Mouse (Mus musculus): ENCODE measurements around the gene D430019H16Rik.

The D430019H16Rik gene

DNA sequence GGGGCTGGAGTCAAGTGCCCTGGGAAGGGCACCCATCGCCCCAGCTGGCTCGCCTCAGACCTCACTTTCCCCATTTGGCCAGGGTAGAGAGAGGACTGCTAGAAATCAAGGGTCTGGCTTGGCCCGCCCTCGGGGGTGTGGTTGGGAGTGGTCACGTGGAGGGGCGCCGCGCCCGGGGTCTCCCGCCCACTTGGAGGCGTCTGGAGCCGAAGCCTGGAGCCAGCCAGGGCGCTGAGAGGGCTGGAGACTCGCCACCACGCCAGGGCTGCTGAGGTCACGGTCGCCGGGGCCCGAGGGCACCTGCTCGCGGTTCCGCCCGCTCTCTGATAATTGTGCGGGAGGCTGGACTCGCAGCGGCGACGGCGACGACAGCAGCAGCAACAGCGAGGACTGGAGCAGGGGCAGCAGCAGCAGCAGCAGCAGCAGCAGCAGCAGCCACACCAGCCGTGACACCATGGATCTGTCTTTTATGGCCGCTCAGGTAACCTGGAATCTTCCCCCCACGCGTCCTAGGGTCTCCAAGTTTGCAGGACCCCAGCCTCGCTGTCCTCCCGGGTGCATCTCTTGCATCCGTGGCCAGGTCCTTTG lies at the start of gene D430019H16Rik:
Gene D430019H16Rik, plus strand, starts transcription at position 187 of the 588 bp plus-strand sequence.
- H3K27me3 ChIP-seq (ENCODE audit: insufficient read depth, low read length), result peaks cover 56% of the 10 kb centered on the region
- TF ChIP-seq CTCF (conservative IDR thresholded peaks at IDR 0.05; ENCODE audit: low read length) (no peak), NANOG (IDR thresholded peaks at IDR 0.05; ENCODE audit: borderline replicate concordance, low read length) (no peak), POU5F1 (IDR thresholded peaks at IDR 0.05; ENCODE audit: borderline replicate concordance, low read length) (no peak)
- no peaks in the 10 kb centered on the region for H3K9me3 ChIP-seq (ENCODE audit: low read length)
- H3K36me3 ChIP-seq (ENCODE audit: insufficient read depth, low read length), result no peaks in the 10 kb centered on the region
- peaks cover 31% of the 10 kb centered on the region for H3K4me1 ChIP-seq (replicated peaks; ENCODE audit: low read depth, low read length)
- peak within 1 kb of the TSS; percentile 79 for H3K4me3 ChIP-seq (replicated peaks; ENCODE audit: low read length)

DNA sequence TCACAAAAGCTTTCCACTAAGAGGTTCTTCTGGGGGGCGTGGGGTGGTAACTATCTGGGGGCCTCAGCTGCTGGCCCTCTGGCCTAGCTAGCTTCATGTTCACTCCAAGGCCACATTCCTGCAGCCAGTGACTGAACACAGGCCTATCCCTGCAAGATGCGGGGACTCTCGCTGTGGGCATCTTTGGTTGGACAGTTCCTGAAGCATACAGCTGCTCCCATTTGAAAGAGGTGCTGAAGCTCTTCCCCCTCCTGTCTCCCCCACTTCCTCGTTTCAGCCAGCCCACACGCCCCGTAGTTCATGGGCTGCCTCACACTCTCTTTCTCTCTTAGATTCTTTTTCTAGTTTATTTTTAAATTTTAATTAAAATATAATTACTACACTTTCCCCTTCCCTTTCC lies 47.6 kb upstream of the D430019H16Rik start:
- TF ChIP-seq NANOG (IDR thresholded peaks at IDR 0.05; ENCODE audit: borderline replicate concordance, low read length) (no peak), POU5F1 (IDR thresholded peaks at IDR 0.05; ENCODE audit: borderline replicate concordance, low read length) (no peak), CTCF (conservative IDR thresholded peaks at IDR 0.05; ENCODE audit: low read length) (no peak)

DNA sequence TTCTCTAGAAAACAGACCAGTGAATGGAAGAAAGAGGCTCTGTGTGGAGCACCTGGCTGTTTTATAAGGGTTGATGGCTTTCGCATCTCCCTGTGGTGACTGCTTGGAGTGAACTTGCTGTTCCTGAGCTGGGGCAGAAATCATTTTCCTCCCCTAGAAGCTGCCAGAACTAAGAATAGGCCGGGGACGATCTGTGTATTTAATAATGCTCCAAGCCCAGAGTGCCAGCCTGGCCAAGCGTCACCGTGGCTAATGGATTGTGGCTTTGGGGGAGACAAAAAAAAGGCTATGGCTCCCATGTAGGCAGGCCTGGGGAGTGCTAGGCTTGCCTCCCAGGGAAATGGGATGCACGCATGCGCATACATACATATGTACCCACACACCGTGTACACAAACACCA lies 39.7 kb upstream of the D430019H16Rik start:
- no peaks in the 10 kb centered on the region for H3K27me3 ChIP-seq (ENCODE audit: insufficient read depth, low read length)
- H3K9me3 ChIP-seq (ENCODE audit: low read length), result no peaks in the 10 kb centered on the region
- H3K4me3 ChIP-seq (replicated peaks; ENCODE audit: low read length), result no peak overlapping the region
- H3K4me1 ChIP-seq (replicated peaks; ENCODE audit: low read depth, low read length), result peaks cover 10% of the 10 kb centered on the region; the same call in 1 of the 2 replicates
- TF ChIP-seq CTCF (conservative IDR thresholded peaks at IDR 0.05; ENCODE audit: low read length) (no peak), POU5F1 (IDR thresholded peaks at IDR 0.05; ENCODE audit: borderline replicate concordance, low read length) (no peak), NANOG (IDR thresholded peaks at IDR 0.05; ENCODE audit: borderline replicate concordance, low read length) (no peak)
- no peaks in the 10 kb centered on the region for H3K36me3 ChIP-seq (ENCODE audit: insufficient read depth, low read length)

More for the DNA sequence above, 47.6 kb upstream of the D430019H16Rik start:
- Histone ChIP-seq H3K36me3 (ENCODE audit: insufficient read depth, low read length) (no peaks in the 10 kb centered on the region), H3K27me3 (ENCODE audit: insufficient read depth, low read length) (no peaks in the 10 kb centered on the region), H3K4me3 (replicated peaks; ENCODE audit: low read length) (no peak overlapping the region), H3K4me1 (replicated peaks; ENCODE audit: low read depth, low read length) (no peaks in the 10 kb centered on the region), H3K9me3 (ENCODE audit: low read length) (peaks cover 7% of the 10 kb centered on the region; the same call in 1 of the 2 replicates)

DNA sequence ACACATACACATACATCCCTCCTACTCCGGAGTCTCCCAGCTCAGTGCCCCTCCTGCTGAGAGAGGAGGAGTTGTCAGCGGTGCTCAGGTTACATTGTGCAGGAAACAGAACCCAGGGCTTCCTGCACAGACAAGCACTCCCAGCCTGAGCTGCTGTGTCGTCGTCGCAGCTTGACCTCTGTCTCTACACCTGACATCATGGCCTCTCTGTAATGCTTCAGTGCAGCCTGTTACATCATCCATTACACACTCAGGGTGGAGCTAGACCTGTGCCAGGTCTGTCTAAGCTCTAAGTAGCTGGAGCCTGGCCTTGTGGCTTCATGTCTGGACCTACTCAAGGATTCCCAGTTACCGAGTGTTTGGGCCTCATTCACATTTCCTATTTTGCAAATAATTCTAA lies 33.2 kb upstream of the D430019H16Rik start:
- Histone ChIP-seq H3K9me3 (ENCODE audit: low read length) (no peaks in the 10 kb centered on the region), H3K36me3 (ENCODE audit: insufficient read depth, low read length) (no peaks in the 10 kb centered on the region), H3K4me1 (replicated peaks; ENCODE audit: low read depth, low read length) (peaks cover 13% of the 10 kb centered on the region; the same call in 1 of the 2 replicates), H3K27me3 (ENCODE audit: insufficient read depth, low read length) (no peaks in the 10 kb centered on the region), H3K4me3 (replicated peaks; ENCODE audit: low read length) (no peak overlapping the region)
- TF ChIP-seq NANOG (IDR thresholded peaks at IDR 0.05; ENCODE audit: borderline replicate concordance, low read length), result no peak
- no peak for TF ChIP-seq POU5F1 (IDR thresholded peaks at IDR 0.05; ENCODE audit: borderline replicate concordance, low read length)
- no peak for TF ChIP-seq CTCF (conservative IDR thresholded peaks at IDR 0.05; ENCODE audit: low read length)

DNA sequence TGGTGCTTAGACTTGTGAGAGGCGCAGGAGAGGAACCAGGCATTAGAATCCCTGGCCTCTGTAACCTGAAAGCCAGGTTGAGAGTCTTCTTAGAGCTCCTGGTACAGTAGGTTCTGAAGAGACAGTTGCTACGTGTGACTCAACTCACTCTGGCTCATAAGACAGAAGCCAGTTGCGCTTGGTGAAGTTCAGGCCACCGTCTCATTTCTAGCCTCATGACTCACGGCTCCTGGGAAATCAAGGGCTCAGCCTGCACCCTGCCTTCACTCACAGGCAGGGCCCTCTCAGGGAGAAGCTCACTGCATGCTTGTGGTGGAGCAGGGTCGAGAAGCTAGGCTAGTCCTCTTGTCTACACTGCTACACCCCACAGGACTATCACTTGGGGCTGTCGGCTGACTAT lies 27.1 kb upstream of the D430019H16Rik start:
- Histone ChIP-seq H3K4me1 (replicated peaks; ENCODE audit: low read depth, low read length) (no peaks in the 10 kb centered on the region), H3K9me3 (ENCODE audit: low read length) (peaks cover 4% of the 10 kb centered on the region), H3K4me3 (replicated peaks; ENCODE audit: low read length) (no peak overlapping the region), H3K27me3 (ENCODE audit: insufficient read depth, low read length) (peaks cover 8% of the 10 kb centered on the region; the same call in 1 of the 2 replicates), H3K36me3 (ENCODE audit: insufficient read depth, low read length) (no peaks in the 10 kb centered on the region)
- TF ChIP-seq CTCF (conservative IDR thresholded peaks at IDR 0.05; ENCODE audit: low read length) (no peak), POU5F1 (IDR thresholded peaks at IDR 0.05; ENCODE audit: borderline replicate concordance, low read length) (no peak)

DNA sequence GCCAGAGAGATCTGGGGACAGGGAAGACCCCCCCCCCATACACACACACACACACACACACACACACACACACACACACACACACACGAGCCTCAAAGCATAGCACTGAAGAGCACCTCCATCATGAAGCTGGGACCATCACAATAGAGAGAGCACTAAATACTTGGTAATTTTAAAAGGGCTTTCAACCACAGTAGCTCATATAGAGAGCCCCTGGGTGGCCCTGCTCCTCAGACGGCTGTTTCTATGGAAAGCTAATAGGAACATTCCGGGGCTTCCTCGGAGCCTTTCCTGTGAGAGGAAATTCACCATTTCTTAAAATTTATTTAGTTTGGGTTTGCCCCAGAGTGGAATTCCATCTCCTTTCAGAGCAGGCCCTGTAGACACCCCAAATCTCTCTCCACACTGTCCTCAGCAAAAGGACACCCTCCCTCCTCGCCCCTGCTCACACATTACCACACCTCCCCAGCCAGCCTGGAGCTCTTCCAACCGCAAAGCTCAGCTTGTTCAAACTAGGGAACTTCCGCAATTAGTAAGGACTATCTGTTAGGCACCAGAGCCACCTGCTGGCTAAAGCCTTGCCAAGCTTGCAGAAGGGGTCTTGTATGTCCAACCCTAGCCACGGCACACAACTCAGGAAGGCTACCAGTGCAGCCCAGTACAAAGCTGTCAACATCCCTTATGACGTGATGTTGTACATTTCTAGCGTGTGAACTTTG lies 26.5 kb upstream of the D430019H16Rik start:
- Histone ChIP-seq H3K36me3 (ENCODE audit: insufficient read depth, low read length) (no peaks in the 10 kb centered on the region), H3K4me1 (replicated peaks; ENCODE audit: low read depth, low read length) (no peaks in the 10 kb centered on the region), H3K9me3 (ENCODE audit: low read length) (peaks cover 4% of the 10 kb centered on the region), H3K27me3 (ENCODE audit: insufficient read depth, low read length) (peaks cover 8% of the 10 kb centered on the region; the same call in 1 of the 2 replicates), H3K4me3 (replicated peaks; ENCODE audit: low read length) (no peak overlapping the region)
- TF ChIP-seq CTCF (conservative IDR thresholded peaks at IDR 0.05; ENCODE audit: low read length), result peak; percentile 23; the same call in 1 of the 2 replicates
- TF ChIP-seq NANOG (IDR thresholded peaks at IDR 0.05; ENCODE audit: borderline replicate concordance, low read length), result no peak

DNA sequence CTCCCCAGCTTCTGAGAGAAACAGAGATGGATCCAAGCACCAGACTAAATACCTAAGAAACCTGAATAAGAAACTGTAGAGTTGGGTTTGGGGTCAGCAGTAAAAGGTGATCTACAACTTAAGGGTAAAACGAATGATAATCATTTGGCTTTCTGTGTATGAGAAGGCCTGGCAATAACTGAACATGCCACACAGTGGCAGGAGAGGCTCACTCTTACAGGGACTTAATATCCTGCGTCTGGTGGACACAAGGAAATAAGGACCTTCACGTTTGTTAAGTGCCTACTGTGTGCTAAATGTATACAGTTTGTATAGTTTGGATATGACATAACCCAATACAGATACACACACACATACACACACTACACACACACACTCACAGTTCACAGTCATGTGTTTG lies 21.8 kb upstream of the D430019H16Rik start:
- no peaks in the 10 kb centered on the region for H3K4me1 ChIP-seq (replicated peaks; ENCODE audit: low read depth, low read length)
- no peaks in the 10 kb centered on the region for H3K27me3 ChIP-seq (ENCODE audit: insufficient read depth, low read length)
- no peak overlapping the region for H3K4me3 ChIP-seq (replicated peaks; ENCODE audit: low read length)
- H3K36me3 ChIP-seq (ENCODE audit: insufficient read depth, low read length), result no peaks in the 10 kb centered on the region
- peaks cover 4% of the 10 kb centered on the region for H3K9me3 ChIP-seq (ENCODE audit: low read length)
- TF ChIP-seq NANOG (IDR thresholded peaks at IDR 0.05; ENCODE audit: borderline replicate concordance, low read length) (no peak), CTCF (conservative IDR thresholded peaks at IDR 0.05; ENCODE audit: low read length) (no peak), POU5F1 (IDR thresholded peaks at IDR 0.05; ENCODE audit: borderline replicate concordance, low read length) (no peak)

DNA sequence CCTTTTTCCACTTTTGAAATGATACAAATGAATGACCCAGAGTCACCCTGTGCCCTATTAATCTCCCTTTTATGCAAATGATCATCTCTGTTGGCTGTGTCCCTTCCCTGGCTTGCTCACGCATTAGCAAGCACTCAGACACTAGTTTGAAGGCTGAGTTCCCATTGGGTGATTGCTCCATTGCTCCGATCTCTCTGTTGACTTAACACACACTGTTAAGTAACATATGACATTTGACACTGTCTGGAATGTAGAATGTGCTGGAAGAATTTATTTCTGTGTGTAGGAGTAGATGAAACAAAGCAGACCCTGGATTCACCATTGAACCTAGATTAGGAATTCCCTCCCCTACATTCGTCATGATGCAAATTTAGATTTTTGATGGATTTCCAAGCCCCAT lies 20.8 kb upstream of the D430019H16Rik start:
- no peaks in the 10 kb centered on the region for H3K36me3 ChIP-seq (ENCODE audit: insufficient read depth, low read length)
- TF ChIP-seq POU5F1 (IDR thresholded peaks at IDR 0.05; ENCODE audit: borderline replicate concordance, low read length), result no peak
- no peak for TF ChIP-seq CTCF (conservative IDR thresholded peaks at IDR 0.05; ENCODE audit: low read length)
- no peaks in the 10 kb centered on the region for H3K4me1 ChIP-seq (replicated peaks; ENCODE audit: low read depth, low read length)
- no peak overlapping the region for H3K4me3 ChIP-seq (replicated peaks; ENCODE audit: low read length)
- no peaks in the 10 kb centered on the region for H3K27me3 ChIP-seq (ENCODE audit: insufficient read depth, low read length)
- peaks cover 4% of the 10 kb centered on the region for H3K9me3 ChIP-seq (ENCODE audit: low read length)
